Mouse (Mus musculus) olfactory bulb, adult 2 months (tissue): ENCODE data around the gene Naa35.

Source experiments
- CTCF ChIP-seq: fragments of 200-500 bp; IDR thresholded peaks from 2 replicates; pipeline ENCODE4 v1.5.1; 2012; ENCODE audit warnings: low read depth, mild to moderate bottlenecking, low read length, moderate library complexity; ENCODE audit not compliant: insufficient read depth
- POLR2A ChIP-seq: fragments of 200-500 bp; IDR thresholded peaks from 2 replicates; pipeline ENCODE4 v1.6.1; 2012; ENCODE audit warnings: mild to moderate bottlenecking, low read depth, low read length, moderate library complexity; ENCODE audit not compliant: insufficient read depth

GRCm38 (mm10) chr13:59675151-59676011 lies 90.3 kb downstream of the Naa35 start, which contains the start of gene Golm1:
- TF ChIP-seq CTCF (no peak), POLR2A (no peak)
